Mouse (Mus musculus) cerebral cortex, adult 2 months (tissue): Measurements from ENCODE around the gene Mid1.

Source experiments
- WGBS: fragments of 180-500 bp; shearing (Covaris S2); methylation state at CpG from one replicate; pipeline ENCODE4 v1.1.7; 2018; 5-methylcytosine and 5-hydroxymethylcytosine counted together

The Mid1 gene

GRCm38 (mm10) chrX:170019954-170020689 is 335.1 kb downstream of the Mid1 start:
- WGBS: 55% methylated on average over 14 of the region's 14 CpGs

GRCm38 (mm10) chrX:170020690-170021050 is 335.7 kb downstream of the Mid1 start:
- 52% methylated on average over 9 of the region's 9 CpGs for WGBS

GRCm38 (mm10) chrX:170021205-170021604 is 336.2 kb downstream of the Mid1 start:
- WGBS: 73% methylated on average over 12 of the region's 12 CpGs

- 52% methylated on average over 15 of the region's 15 CpGs for WGBS
These were observed 336.9 kb downstream of the Mid1 start for GRCm38 (mm10) chrX:170021750-170022461.
